ENCODE assay signal across 19 mouse cellular contexts in the genomic region with DNA sequence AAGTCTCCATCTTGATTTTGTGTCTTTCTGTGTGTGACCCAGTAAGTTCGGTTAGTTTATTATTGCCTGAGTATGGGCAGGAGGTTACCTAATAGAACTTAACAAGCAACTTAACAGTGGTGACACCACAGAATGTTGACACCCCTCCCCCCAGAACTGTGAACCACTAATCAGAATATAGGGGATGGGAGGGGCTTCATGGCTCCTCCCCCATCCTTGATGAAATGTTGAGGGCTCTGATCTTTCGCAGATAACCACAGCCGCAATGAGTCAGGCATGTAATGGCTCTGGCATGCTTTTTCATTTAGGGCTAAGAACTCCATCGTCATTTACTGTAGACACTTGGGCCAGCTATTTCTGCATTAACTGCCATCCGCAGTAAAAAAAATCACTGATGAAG. TPM values are rescaled to one million over a fixed set of nuclear protein-coding genes. Genes with fewer than 3 reads are reported as not detected.
DNase-seq lines count a peak whose midpoint lies in the region; ATAC-seq lines count a peak whose summit lies in the region.
"Had no signal": no experiment of that assay in that cellular context is flagged by ENCODE, and none has a peak within 500 bp of the region (broad histone marks: within the 10 kb centered on the region; RNA-seq: fewer than 3 reads in every experiment).

No protein-coding gene starts in this region.

- DNase-seq in 3134 (ENCODE audit: extremely low read depth, insufficient read length, low spot score), result peak; percentile 10
- no peak for DNase-seq in layer of hippocampus, adult 18-20 months (ENCODE audit: low spot score in 2 of 2)
- DNase-seq in kidney, postnatal 36 days, result no peak
- DNase-seq in adrenal gland, adult 2 months, result no peak
- DNase-seq: B cell, adult 2 months; cerebellum, adult 18-20 months; cerebellum, postnatal 25 days; gastrocnemius, postnatal 10 days; heart, adult 11 months; kidney, adult 2 months; liver; lung, adult 2 months; right cerebral cortex, postnatal 14 days had no signal

- peak; percentile 39 for ATAC-seq in CD4-positive, CD25-positive, alpha-beta regulatory T cell, adult 4 months
- ATAC-seq in granulocyte monocyte progenitor cell, adult 5-6 weeks (replicated peaks; ENCODE audit: poor library complexity, severe bottlenecking), result peak; percentile 95
- ATAC-seq in monocyte, adult 5-6 weeks (replicated peaks; ENCODE audit: insufficient number of reproducible peaks, low FRiP score, low TSS enrichment, poor library complexity, severe bottlenecking), result peak; percentile 59
- ATAC-seq: forebrain, embryonic 15.5 days; inflammation-experienced regulatory T-cells, adult 6 months; midbrain, embryonic 16.5 days had no signal

RNA-seq across cellular contexts. Expression of a gene that starts 49.9 kb away (rescaled TPM):
- polyA plus RNA-seq in CD4-positive, CD25-positive, alpha-beta regulatory T cell, adult 4 months (2017; shearing (Covaris generic)), result 1 to 10 TPM in 1 of 2 experiments, under 1 TPM in 1; 0.62 to 1.3 TPM
- 94.8 and 123 TPM in 2 replicates for total RNA-seq in granulocyte monocyte progenitor cell, adult 5-6 weeks (2014; fragmentation: Nextera tagmentation)
- total RNA-seq in granulocyte monocyte progenitor cell, adult 5-6 weeks (2017), result 96.0 and 115 TPM in 2 replicates
- total RNA-seq in monocyte, adult 5-6 weeks (2017), result 0.75 to 0.97 TPM (median 0.95 TPM) in 3 replicates
- 10 to 100 TPM; 85.0 TPM for total RNA-seq in layer of hippocampus, adult 18-20 months (2021)
- 1 to 10 TPM; 4.4 to 6.6 TPM for total RNA-seq in adrenal gland, adult 2 months (2021)
- 2.3 and 3.3 TPM in 2 replicates for polyA plus RNA-seq in adrenal gland, adult 2 months (2012; rRNA removed)

Comparison
In these comparisons a context has a peak if more than half of its experiments do, and no peak if none do; other contexts are left out.
1. ATAC-seq: peak in every context shown above with its lines; median percentile 95 in granulocyte monocyte progenitor cell, adult 5-6 weeks; 59 in monocyte, adult 5-6 weeks; 39 in CD4-positive, CD25-positive, alpha-beta regulatory T cell, adult 4 months.
2. RNA of a gene that starts 49.9 kb away (total RNA-seq): 94.8 to 123 TPM in granulocyte monocyte progenitor cell, adult 5-6 weeks and 85.0 TPM in layer of hippocampus, adult 18-20 months; 4.4 to 6.6 TPM in adrenal gland, adult 2 months and 0.75 to 0.97 TPM in monocyte, adult 5-6 weeks; every median in the first group is over 10 times any median in the second.